Mouse (Mus musculus): ENCODE measurements around the gene Eef1e1. TPM values are rescaled to one million over a fixed set of nuclear protein-coding genes. Genes with fewer than 3 reads are reported as not detected.
A peak's percentile ranks its signal among the peaks of the same experiment; 100 is the strongest.
"Not testable (repeated sequence)": the region's sequence is repeated elsewhere in the genome, so short reads cannot be mapped to it uniquely, and the experiment has no call there.

The Eef1e1 gene
- 69.3 and 69.9 TPM in 2 replicates for polyA plus RNA-seq (2014; fragmentation: Nextera tagmentation; extraction: Ambion mirVana)

GRCm38 (mm10) chr13:38658528-38659280 is at the start of gene Eef1e1:
Gene Eef1e1 (minus strand): TSS chr13:38659058.
- peak; percentile 100 for ATAC-seq (ENCODE audit: low FRiP score)
- under 1% methylated on average over 52 of the region's 59 CpGs for WGBS
- H3K4me2 ChIP-seq (replicated peaks; ENCODE audit: low read depth, low read length): peak within 1 kb of the TSS; percentile 55

DNA sequence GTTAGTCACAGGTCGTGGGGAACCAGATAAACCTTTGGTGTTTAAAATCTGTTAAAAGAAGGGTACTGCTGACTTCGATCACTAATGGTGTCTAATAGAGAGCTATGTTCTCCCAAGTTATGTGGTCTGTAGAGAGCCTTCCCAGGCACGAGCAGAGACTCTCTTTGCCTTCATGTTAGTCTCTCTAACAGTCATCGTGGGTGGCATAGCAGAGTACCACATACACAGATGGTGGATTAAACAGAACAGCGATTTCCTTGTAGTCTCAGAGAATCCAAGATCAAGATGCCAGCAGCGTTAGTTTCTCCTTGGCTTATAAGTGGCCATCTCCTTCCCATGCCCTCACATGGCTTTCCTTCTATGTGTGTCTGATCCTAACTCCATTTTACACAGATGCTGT is 32.0 kb upstream of the Eef1e1 start:
- no peak for DNase-seq (ENCODE audit: low spot score)
- no peak for ATAC-seq (ENCODE audit: low FRiP score)
- Histone ChIP-seq H3K36me3 (ENCODE audit: control insufficient read depth, insufficient read depth, low read length) (no peaks in the 10 kb centered on the region), H3K4me3 (ENCODE audit: low read depth, low read length) (no peak overlapping the region), H3K9ac (ENCODE audit: low read depth, low read length) (no peak overlapping the region), H3K27me3 (ENCODE audit: control insufficient read depth, insufficient read depth, low read length) (no peaks in the 10 kb centered on the region), H3K27ac (ENCODE audit: low read depth, low read length) (no peak overlapping the region), H3K9me3 (ENCODE audit: control insufficient read depth, low read length) (no peaks in the 10 kb centered on the region), H3K4me1 (replicated peaks; ENCODE audit: control insufficient read depth, insufficient read depth, low read length) (no peaks in the 10 kb centered on the region), H3K4me2 (replicated peaks; ENCODE audit: low read depth, low read length) (no peak overlapping the region)
- 87% methylated on average over 6 of the region's 6 CpGs for WGBS

More at GRCm38 (mm10) chr13:38658528-38659280, at the start of gene Eef1e1:
- Histone ChIP-seq H3K27ac (ENCODE audit: low read depth, low read length) (peak within 1 kb of the TSS; percentile 76), H3K4me1 (replicated peaks; ENCODE audit: control insufficient read depth, insufficient read depth, low read length) (no peaks in the 10 kb centered on the region), H3K9ac (ENCODE audit: low read depth, low read length) (peak within 1 kb of the TSS; percentile 90), H3K36me3 (ENCODE audit: control insufficient read depth, insufficient read depth, low read length) (peaks cover 14% of the 10 kb centered on the region), H3K27me3 (ENCODE audit: control insufficient read depth, insufficient read depth, low read length) (no peaks in the 10 kb centered on the region), H3K9me3 (ENCODE audit: control insufficient read depth, low read length) (no peaks in the 10 kb centered on the region), H3K4me3 (ENCODE audit: low read depth, low read length) (peak within 1 kb of the TSS; percentile 99)
- peak; percentile 94 for DNase-seq (ENCODE audit: low spot score)

DNA sequence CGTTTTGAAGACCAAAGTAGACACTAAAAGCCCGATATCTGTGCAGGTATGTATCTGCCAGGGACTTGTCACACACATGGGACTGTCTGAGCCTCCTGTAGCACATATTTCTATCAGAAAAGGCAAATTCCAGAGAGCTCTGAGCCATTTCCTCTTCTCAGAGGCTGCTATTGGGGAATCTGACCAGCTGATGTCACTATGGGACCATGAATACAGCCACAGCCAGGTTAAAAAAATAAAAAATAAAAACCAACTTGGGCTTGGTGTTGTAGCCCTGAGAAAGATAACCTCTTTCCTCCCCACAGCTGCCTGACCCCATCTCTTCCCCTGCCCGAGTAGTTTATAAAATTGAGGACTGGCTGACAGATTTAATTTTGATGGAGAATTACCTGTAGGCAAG is 31.2 kb upstream of the Eef1e1 start:
- H3K4me1 ChIP-seq (replicated peaks; ENCODE audit: control insufficient read depth, insufficient read depth, low read length): no peaks in the 10 kb centered on the region
- no peak overlapping the region for H3K9ac ChIP-seq (ENCODE audit: low read depth, low read length)
- WGBS: 53% methylated on average over 3 of the region's 3 CpGs
- ATAC-seq (ENCODE audit: low FRiP score): no peak
- no peaks in the 10 kb centered on the region for H3K9me3 ChIP-seq (ENCODE audit: control insufficient read depth, low read length)
- DNase-seq (ENCODE audit: low spot score): peak; percentile 52
- no peak overlapping the region for H3K4me3 ChIP-seq (ENCODE audit: low read depth, low read length)
- no peaks in the 10 kb centered on the region for H3K27me3 ChIP-seq (ENCODE audit: control insufficient read depth, insufficient read depth, low read length)
- no peaks in the 10 kb centered on the region for H3K36me3 ChIP-seq (ENCODE audit: control insufficient read depth, insufficient read depth, low read length)
- H3K4me2 ChIP-seq (replicated peaks; ENCODE audit: low read depth, low read length): no peak overlapping the region
- H3K27ac ChIP-seq (ENCODE audit: low read depth, low read length): no peak overlapping the region

- H3K36me3 ChIP-seq (ENCODE audit: control insufficient read depth, insufficient read depth, low read length): no peaks in the 10 kb centered on the region
- H3K27ac ChIP-seq (ENCODE audit: low read depth, low read length): no peak overlapping the region
- 87% methylated on average over 11 of the region's 11 CpGs for WGBS
- no peak overlapping the region for H3K4me2 ChIP-seq (replicated peaks; ENCODE audit: low read depth, low read length)
- no peaks in the 10 kb centered on the region for H3K9me3 ChIP-seq (ENCODE audit: control insufficient read depth, low read length)
- no peak for ATAC-seq (ENCODE audit: low FRiP score)
- H3K4me3 ChIP-seq (ENCODE audit: low read depth, low read length): no peak overlapping the region
- no peak overlapping the region for H3K9ac ChIP-seq (ENCODE audit: low read depth, low read length)
- H3K4me1 ChIP-seq (replicated peaks; ENCODE audit: control insufficient read depth, insufficient read depth, low read length): no peaks in the 10 kb centered on the region
- no peak for DNase-seq (ENCODE audit: low spot score)
- no peaks in the 10 kb centered on the region for H3K27me3 ChIP-seq (ENCODE audit: control insufficient read depth, insufficient read depth, low read length)
These were observed 29.9 kb upstream of the Eef1e1 start for GRCm38 (mm10) chr13:38688761-38689160.

GRCm38 (mm10) chr13:38672336-38672735 is 13.5 kb upstream of the Eef1e1 start:
- no peak overlapping the region for H3K4me2 ChIP-seq (replicated peaks; ENCODE audit: low read depth, low read length)
- WGBS: 79% methylated on average over 9 of the region's 9 CpGs
- no peaks in the 10 kb centered on the region for H3K27me3 ChIP-seq (ENCODE audit: control insufficient read depth, insufficient read depth, low read length)
- H3K36me3 ChIP-seq (ENCODE audit: control insufficient read depth, insufficient read depth, low read length): no peaks in the 10 kb centered on the region
- ATAC-seq (ENCODE audit: low FRiP score) (no peak), DNase-seq (ENCODE audit: low spot score) (no peak)
- H3K4me3 ChIP-seq (ENCODE audit: low read depth, low read length): no peak overlapping the region
- no peak overlapping the region for H3K9ac ChIP-seq (ENCODE audit: low read depth, low read length)
- no peak overlapping the region for H3K27ac ChIP-seq (ENCODE audit: low read depth, low read length)
- no peaks in the 10 kb centered on the region for H3K9me3 ChIP-seq (ENCODE audit: control insufficient read depth, low read length)
- no peaks in the 10 kb centered on the region for H3K4me1 ChIP-seq (replicated peaks; ENCODE audit: control insufficient read depth, insufficient read depth, low read length)

DNA sequence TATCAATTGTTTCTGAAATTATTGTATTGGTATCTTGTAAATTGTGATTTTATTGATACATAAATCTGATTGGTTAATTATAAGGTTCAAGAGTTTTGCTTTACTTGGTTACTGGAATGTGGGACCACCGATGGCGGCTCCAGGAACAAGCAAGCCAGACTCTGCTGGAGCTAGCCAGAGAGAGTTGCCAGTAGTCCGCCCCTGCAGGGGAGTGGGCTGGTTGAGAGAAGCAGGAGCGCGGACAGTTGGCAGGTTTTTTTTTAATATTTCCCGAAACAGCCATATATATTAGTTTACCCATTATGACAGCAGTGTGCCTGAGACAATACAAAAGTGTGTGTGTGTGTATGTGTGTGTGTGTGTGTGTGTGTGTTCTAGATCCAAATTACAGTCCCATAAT is 12.6 kb upstream of the Eef1e1 start:
- not testable (repeated sequence) for H3K4me1 ChIP-seq (replicated peaks; ENCODE audit: control insufficient read depth, insufficient read depth, low read length); H3K27me3 ChIP-seq (ENCODE audit: control insufficient read depth, insufficient read depth, low read length); H3K36me3 ChIP-seq (ENCODE audit: control insufficient read depth, insufficient read depth, low read length); H3K9me3 ChIP-seq (ENCODE audit: control insufficient read depth, low read length); H3K27ac ChIP-seq (ENCODE audit: low read depth, low read length); H3K9ac ChIP-seq (ENCODE audit: low read depth, low read length); H3K4me3 ChIP-seq (ENCODE audit: low read depth, low read length); H3K4me2 ChIP-seq (replicated peaks; ENCODE audit: low read depth, low read length); ATAC-seq (ENCODE audit: low FRiP score); DNase-seq (ENCODE audit: low spot score)
- 91% methylated on average over 6 of the region's 6 CpGs for WGBS

GRCm38 (mm10) chr13:38670051-38670450 is 11.2 kb upstream of the Eef1e1 start:
- no peaks in the 10 kb centered on the region for H3K4me1 ChIP-seq (replicated peaks; ENCODE audit: control insufficient read depth, insufficient read depth, low read length)
- ATAC-seq (ENCODE audit: low FRiP score) (no peak), DNase-seq (ENCODE audit: low spot score) (no peak)
- no peaks in the 10 kb centered on the region for H3K9me3 ChIP-seq (ENCODE audit: control insufficient read depth, low read length)
- H3K36me3 ChIP-seq (ENCODE audit: control insufficient read depth, insufficient read depth, low read length): no peaks in the 10 kb centered on the region
- no peak overlapping the region for H3K9ac ChIP-seq (ENCODE audit: low read depth, low read length)
- H3K27me3 ChIP-seq (ENCODE audit: control insufficient read depth, insufficient read depth, low read length): no peaks in the 10 kb centered on the region
- no peak overlapping the region for H3K27ac ChIP-seq (ENCODE audit: low read depth, low read length)
- no peak overlapping the region for H3K4me2 ChIP-seq (replicated peaks; ENCODE audit: low read depth, low read length)
- no peak overlapping the region for H3K4me3 ChIP-seq (ENCODE audit: low read depth, low read length)

GRCm38 (mm10) chr13:38668514-38668913 is 9.7 kb upstream of the Eef1e1 start:
- H3K9ac ChIP-seq (ENCODE audit: low read depth, low read length): no peak overlapping the region
- H3K4me1 ChIP-seq (replicated peaks; ENCODE audit: control insufficient read depth, insufficient read depth, low read length): no peaks in the 10 kb centered on the region
- peak; percentile 42 for DNase-seq (ENCODE audit: low spot score)
- no peaks in the 10 kb centered on the region for H3K27me3 ChIP-seq (ENCODE audit: control insufficient read depth, insufficient read depth, low read length)
- no peaks in the 10 kb centered on the region for H3K9me3 ChIP-seq (ENCODE audit: control insufficient read depth, low read length)
- H3K4me3 ChIP-seq (ENCODE audit: low read depth, low read length): no peak overlapping the region
- H3K27ac ChIP-seq (ENCODE audit: low read depth, low read length): no peak overlapping the region
- H3K4me2 ChIP-seq (replicated peaks; ENCODE audit: low read depth, low read length): no peak overlapping the region
- WGBS: 29% methylated on average over 2 of the region's 2 CpGs
- ATAC-seq (ENCODE audit: low FRiP score): no peak
- no peaks in the 10 kb centered on the region for H3K36me3 ChIP-seq (ENCODE audit: control insufficient read depth, insufficient read depth, low read length)

DNA sequence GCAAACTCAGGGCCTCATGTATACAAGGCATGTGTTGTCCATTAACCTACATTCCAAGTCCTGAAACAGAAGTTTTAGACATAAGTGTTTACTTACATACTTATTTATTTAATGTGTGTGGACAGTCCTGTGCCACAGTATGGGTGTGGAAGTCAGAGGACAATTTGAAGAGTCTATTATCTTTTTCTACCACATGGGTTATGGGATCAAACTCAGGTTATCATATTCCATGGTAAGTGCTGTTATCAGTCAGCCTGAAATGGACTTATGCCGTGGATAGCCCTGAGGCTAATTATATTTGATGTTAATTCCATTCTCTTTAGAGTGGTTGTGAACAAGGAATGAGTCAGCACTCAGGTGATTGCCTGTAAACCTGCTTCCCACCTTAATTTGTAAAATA is 5.9 kb upstream of the Eef1e1 start:
- WGBS: 72% methylated on average over 1 of the region's 1 CpGs
- DNase-seq (ENCODE audit: low spot score) (no peak), ATAC-seq (ENCODE audit: low FRiP score) (no peak)
- H3K9me3 ChIP-seq (ENCODE audit: control insufficient read depth, low read length): no peaks in the 10 kb centered on the region
- no peak overlapping the region for H3K9ac ChIP-seq (ENCODE audit: low read depth, low read length)
- H3K36me3 ChIP-seq (ENCODE audit: control insufficient read depth, insufficient read depth, low read length): no peaks in the 10 kb centered on the region
- H3K4me3 ChIP-seq (ENCODE audit: low read depth, low read length): no peak overlapping the region
- no peak overlapping the region for H3K27ac ChIP-seq (ENCODE audit: low read depth, low read length)
- H3K4me2 ChIP-seq (replicated peaks; ENCODE audit: low read depth, low read length): no peak overlapping the region
- no peaks in the 10 kb centered on the region for H3K4me1 ChIP-seq (replicated peaks; ENCODE audit: control insufficient read depth, insufficient read depth, low read length)
- no peaks in the 10 kb centered on the region for H3K27me3 ChIP-seq (ENCODE audit: control insufficient read depth, insufficient read depth, low read length)
